Mouse (Mus musculus): ENCODE data around the gene Bag1. TPM values are rescaled to one million over a fixed set of nuclear protein-coding genes. Genes with fewer than 3 reads are reported as not detected.

Bag1 gene
- total RNA-seq, 2 experiments from 2014 or later = 152 to 153 TPM

- DNase-seq = no peak
- intact Hi-C loops (cut with DNase I) = no loop called here
Observed at GRCm38 (mm10) chr4:40891206-40891605, 56.9 kb downstream of the Bag1 start.

- intact Hi-C loops (cut with DNase I) = no loop called here
- no peak for DNase-seq
Observed at GRCm38 (mm10) chr4:40889983-40890382, 58.1 kb downstream of the Bag1 start.

GRCm38 (mm10) chr4:40889252-40889651 is 58.8 kb downstream of the Bag1 start:
- no peak for DNase-seq
- intact Hi-C loops (cut with DNase I) = no loop called here

- intact Hi-C loops (cut with DNase I) = no loop called here
- no peak for DNase-seq
Observed at GRCm38 (mm10) chr4:40888839-40889238, 59.3 kb downstream of the Bag1 start.

Small RNAs within 50 kb of the gene (microRNA-seq; reads per million reads assigned to microRNA genes)
- 1.5 reads per million for gene Mir3094

Other genes starting within 250 kb of the Bag1 start
- gene Aptx, start 245.1 kb downstream of the Bag1 start, total RNA-seq (2021) = 10 to 100 TPM; 34.9 to 36.8 TPM
- 100 to 1,000 TPM; 362 to 369 TPM for gene Dnaja1, start 226.1 kb downstream of the Bag1 start, total RNA-seq (2021)
- 10 to 100 TPM; 52.9 to 54.9 TPM for gene Smu1, start 190.4 kb downstream of the Bag1 start, total RNA-seq (2021)
- 1 to 10 TPM; 6.7 TPM for gene B4galt1, start 94.3 kb downstream of the Bag1 start, total RNA-seq (2021)
- not detected for gene Spink4, start 28.2 kb downstream of the Bag1 start, total RNA-seq (2021)
- gene Chmp5, start 113 bp upstream of the Bag1 start, total RNA-seq (2021) = 10 to 100 TPM; 69.7 to 70.1 TPM
- 10 to 100 TPM; 75.3 to 77.0 TPM for gene Nfx1, start 22.6 kb upstream of the Bag1 start, total RNA-seq (2021)
- not detected for gene Aqp7, start 99.8 kb upstream of the Bag1 start, total RNA-seq (2021)
- under 1 TPM in 1 of 2 experiments, not detected in 1; 0.20 TPM for gene Aqp3, start 149.9 kb upstream of the Bag1 start, total RNA-seq (2021)
- gene Nol6, start 176.2 kb upstream of the Bag1 start, total RNA-seq (2021) = 10 to 100 TPM; 83.6 to 85.6 TPM
- 100 to 1,000 TPM; 101 to 103 TPM for gene Ube2r2, start 187.4 kb upstream of the Bag1 start, total RNA-seq (2021)